Mouse (Mus musculus) frontal cortex, postnatal 25 days (tissue): ENCODE results near the gene Msi2.

Experiments
- DNase-seq, 2 experiments: peaks; one replicate each; pipeline ENCODE4 v3.0.0; 2022; ENCODE audit warnings: low spot score in 2 of 2

The Msi2 gene

GRCm38 (mm10) chr11:88592099-88592498, 126.2 kb downstream of the Msi2 start:
- DNase-seq: no peak

DNA sequence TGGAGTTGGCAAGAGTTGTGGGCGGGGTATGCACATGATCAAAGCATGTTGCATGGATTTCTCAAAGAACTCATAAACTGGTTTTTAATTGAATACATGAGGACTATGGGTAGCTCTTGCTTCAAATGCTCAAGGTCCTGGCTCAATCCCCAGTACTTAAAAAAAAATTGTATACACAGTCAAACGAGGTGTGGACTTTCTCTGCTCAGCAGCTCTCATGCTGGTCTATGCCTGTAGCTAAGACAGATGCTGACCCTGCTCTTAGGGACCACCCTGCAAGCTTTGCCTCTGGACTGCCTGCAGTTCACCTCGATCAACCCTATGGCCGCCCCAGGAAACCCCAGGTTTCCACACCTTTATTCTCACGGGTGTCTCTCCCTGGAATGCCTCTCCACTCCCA, 127.7 kb downstream of the Msi2 start:
- no peak for DNase-seq

DNA sequence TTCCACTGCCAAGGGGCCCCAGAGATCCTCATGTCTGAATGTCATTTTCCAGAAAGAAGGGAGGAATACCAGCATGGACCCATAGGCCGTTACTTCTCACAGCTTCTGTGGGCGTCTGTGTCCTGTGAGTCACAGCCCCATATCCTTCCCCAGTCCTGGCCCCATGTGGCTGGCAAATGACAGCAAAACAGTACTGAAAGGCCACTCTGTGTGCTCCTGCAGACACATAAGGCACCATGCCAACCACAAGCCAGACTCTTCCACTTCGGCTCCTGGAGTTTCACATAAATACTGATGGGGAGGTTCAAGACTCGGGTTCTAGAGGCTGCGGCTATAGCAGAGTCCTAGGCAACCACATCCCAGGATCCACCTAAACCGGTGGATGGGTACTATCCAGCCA, 128.7 kb downstream of the Msi2 start:
- no peak for DNase-seq

GRCm38 (mm10) chr11:88588688-88589210, 129.6 kb downstream of the Msi2 start:
- no peak for DNase-seq

DNA sequence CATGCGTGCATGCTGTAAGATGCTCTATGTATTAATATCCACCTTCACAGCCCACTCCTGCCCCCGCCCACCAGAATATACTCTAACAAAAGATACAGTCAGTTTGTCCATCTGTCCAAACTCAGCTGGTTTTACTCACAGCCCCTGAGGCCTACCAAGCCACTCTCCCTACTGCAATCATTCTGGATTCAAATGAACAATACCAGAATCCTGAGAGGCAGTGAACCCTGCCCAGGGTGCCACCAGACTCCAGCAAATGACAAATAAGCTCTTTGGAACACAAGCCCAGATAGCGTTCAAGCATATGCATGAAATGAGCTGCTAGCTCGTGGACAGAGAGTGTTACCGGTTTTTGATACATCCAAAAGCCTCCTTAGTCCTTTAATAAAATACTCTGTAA, 130.6 kb downstream of the Msi2 start:
- DNase-seq: no peak

GRCm38 (mm10) chr11:88585880-88586279, 132.4 kb downstream of the Msi2 start:
- no peak for DNase-seq

DNA sequence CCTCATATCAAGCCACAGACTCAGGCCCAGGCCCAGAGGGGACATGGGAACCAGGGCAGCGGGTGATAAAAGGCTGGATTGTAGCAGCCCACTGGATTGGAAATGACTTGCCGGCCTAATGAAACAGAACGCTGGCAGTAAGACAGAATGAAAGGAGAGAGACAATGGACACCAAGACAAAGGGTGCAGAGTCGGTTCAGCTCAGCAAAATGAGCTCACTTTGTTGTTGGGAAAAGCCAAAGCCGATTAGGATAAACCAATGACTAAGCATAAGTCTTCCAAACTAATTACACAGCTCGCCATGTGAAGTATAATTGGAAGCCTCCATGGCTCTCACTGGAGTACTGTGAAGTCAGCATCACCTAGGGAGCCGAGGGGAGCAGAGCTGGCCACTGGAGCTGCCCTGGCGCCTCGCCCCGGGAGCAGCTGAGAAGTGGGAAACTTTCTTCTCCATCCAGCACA, 133.1 kb downstream of the Msi2 start:
- DNase-seq: no peak

DNA sequence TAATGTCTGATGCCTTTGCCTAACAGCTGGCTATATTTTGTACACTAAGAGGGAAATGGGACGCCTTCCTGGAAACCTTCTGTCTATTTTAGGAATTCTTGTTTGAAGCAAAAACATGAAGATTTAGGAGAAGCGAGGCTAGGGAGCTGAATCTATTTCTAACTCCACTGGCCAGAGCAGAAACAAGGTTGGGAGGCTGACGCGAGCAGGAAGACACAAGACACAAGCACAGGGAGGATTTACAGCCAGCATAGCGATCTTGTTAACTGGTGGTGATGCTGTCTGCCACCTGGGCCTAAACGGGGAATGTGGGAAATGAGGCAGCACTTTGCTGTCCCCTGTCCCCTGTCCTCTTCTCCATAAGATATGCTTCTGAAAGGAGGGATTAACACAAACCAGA, 134.4 kb downstream of the Msi2 start:
- no peak for DNase-seq

GRCm38 (mm10) chr11:88583259-88583833, 135.0 kb downstream of the Msi2 start:
- no peak for DNase-seq

GRCm38 (mm10) chr11:88582781-88583180, 135.5 kb downstream of the Msi2 start:
- DNase-seq: no peak

DNA sequence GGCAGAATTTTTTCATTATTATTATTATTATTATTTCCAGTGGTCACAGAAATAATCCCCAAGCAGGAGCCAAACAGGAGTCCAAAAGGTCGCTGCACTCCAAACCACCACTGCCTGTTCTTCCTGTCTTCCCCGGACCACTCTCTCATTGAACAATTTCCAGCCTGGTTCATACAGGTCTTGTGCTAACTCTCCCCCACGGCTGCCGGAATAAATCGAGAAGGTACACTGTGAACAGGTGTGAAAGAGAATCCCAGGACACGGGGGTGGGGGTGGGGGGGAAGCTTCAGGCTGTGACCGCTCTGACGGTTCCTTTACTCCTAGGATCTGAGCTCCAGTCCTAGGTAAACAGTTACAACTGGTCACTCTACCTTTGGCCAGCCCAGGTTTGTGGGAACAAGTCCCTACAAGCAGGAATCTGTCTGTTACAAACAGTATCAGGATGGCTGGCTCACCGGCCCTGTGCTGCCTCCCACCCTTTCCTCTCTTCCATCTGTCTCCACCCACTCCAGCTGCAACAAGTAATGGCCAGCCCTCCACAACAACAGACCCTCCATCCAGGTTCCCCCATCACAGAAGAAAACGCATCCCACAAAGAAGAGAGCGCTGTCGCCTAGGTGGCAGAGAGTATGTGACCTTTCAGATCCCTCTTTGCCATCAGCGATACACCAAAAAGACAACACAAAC, 136.1 kb downstream of the Msi2 start:
- DNase-seq: no peak

- DNase-seq: no peak
Measured at GRCm38 (mm10) chr11:88581375-88581774, 136.9 kb downstream of the Msi2 start.

DNA sequence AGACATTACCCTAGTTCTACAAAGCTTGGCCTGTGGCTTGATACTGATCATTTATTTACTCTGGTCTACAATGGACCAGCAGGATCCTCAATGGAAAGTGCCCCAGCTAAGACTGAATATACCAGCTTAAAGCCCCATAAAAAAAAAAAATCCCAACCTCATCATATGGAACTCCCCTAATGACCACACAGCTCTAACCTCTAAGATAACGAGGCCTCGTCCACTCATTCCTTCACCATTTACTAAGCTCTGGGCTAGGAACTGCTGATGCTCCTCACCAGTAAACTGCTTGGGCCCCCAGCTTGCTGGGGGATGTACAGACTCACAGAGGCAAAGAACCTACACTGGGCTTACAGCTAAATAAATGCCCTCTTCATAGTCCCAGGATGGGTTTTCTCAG, 139.6 kb downstream of the Msi2 start:
- no peak for DNase-seq

- no peak for DNase-seq
Measured at GRCm38 (mm10) chr11:88577076-88577475, 141.2 kb downstream of the Msi2 start.

- no peak for DNase-seq
Measured at GRCm38 (mm10) chr11:88576233-88576998, 141.9 kb downstream of the Msi2 start.

DNA sequence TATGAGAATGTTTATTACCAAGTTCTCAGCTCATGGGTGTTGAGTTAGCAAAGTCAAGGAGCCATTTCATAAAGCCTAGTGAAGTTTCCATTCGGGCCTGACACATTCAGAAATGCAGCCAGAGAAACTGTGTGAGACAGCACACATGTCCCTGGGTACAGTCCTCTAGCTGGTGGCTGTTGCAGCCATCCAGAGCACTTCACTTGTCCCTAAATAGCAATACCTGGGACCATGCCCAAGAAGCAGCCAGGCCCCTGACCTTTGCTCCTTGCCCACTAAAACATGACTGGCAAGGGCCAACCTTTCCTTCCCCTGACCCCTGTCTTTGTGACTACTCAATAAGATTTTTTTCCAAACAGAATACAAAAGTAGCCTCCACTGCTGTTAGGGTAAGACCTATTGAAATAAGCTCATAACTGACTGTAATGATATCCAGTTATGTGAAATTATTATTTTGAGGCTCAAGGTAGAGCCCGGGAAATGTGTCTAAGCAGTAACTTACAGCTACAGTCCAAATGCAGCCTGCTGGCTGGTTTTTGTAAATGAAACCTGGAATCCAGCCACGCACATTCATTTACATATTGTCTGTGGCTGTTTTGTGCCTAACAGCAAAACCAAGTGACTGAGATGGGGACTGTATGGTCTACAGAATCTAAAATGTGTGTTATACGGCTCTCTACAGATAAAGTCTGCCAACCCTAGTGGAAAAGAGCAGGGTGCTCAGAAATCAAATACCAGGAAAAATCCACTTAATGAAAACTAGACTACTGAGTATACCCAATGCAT, 143.5 kb downstream of the Msi2 start:
- DNase-seq: no peak

DNA sequence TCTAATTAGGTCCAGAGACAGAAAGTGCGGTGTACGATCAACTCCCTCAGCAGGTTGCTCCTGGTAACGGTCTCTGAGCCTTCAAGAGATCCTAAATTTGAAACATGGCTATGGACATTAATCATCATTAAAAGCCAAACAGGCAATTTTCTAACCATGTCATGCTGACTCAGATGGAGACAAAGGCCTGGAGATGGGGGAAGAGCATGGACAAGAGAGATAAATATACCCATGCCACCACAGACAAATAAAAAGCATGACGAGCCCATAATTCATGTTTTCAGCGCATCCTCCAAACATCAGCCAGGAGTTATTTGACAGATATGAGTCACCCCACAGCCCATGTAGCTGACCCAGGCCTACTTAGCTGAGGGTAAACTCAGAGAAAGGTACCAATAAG, 145.3 kb downstream of the Msi2 start:
- DNase-seq: no peak

- DNase-seq: no peak
Measured at GRCm38 (mm10) chr11:88572461-88572860, 145.9 kb downstream of the Msi2 start.

- no peak for DNase-seq
Measured at GRCm38 (mm10) chr11:88570715-88571202, 147.6 kb downstream of the Msi2 start.

DNA sequence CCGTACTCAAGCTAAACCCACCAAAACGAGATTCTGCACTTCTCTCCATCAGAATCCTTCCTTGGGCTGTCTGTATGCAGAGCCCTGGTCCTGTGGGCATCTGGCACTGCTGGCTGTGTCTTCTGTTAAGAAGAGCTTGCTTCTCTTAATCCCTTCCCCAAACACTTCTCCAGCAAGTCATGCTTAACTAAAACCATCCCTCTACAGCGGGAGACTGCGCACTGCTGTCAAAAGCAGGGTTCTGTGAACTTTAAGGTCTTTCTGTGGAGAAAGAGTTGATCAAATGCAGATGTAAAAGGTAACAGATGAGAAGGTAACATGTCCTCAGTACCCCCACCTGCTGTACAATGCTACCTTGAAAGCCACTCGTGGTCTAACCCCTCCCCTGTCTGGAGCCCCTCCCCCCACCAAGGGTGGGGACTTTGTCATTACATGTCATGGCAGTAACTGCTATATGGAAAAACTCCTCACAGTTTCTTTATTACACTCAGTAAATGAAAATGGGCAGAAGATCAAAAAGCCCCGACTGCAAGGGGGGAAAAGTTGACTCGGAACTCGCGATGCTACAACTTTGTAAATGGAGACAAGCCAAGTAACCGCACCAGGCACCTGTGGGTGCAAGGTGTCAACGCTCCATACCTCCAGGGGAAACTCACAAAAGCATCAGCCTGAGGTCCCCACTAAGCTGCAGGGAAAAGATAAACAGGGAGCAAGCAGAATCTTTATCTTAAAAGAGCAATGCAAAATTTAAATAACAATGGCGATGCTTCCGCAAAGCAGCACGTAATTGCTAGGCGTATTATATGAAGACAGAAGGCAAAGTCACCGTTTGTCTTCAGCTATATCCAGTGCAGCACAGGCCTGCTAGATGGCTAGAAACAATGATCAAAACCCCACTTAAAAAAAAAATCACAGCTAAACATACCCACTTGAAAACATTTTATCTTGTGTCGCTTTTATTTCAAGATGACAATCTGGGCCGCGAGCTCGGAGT, 151.4 kb downstream of the Msi2 start:
- no peak for DNase-seq

DNA sequence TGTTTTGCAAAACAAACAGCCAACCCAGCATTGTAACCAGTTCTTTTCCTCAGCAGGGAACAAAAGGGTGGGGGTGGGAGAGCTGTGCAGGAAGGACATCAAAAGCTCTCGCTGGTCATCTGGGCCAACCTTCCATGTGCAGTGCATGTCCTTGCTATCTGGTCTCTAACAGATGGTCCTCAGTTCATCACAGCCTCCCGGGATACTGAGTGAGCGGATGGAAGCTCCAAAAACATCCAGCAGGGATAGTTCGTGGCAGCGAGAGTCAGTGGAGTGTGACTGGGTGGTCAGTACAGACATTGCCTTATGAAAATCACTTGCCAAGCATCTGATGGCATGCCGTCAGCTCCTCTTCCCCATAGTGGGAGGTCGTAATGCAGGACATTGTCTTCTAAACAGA, 153.5 kb downstream of the Msi2 start:
- DNase-seq: no peak
